Mouse (Mus musculus) layer of hippocampus, adult 18-20 months (tissue): ENCODE results near the gene Fastk. TPM values are rescaled to one million over a fixed set of nuclear protein-coding genes. Genes with fewer than 3 reads are reported as not detected.

Experiments
- DNase-seq, 2 experiments: peaks; one replicate each; pipeline ENCODE4 v3.0.0; 2022; ENCODE audit warnings: low spot score in 2 of 2
- total RNA-seq, 2 experiments: library from RNA; stranded (reverse); gene quantifications; 2 replicates each; pipeline ENCODE4 v1.2.3; 2021

Gene Fastk
- total RNA-seq, 2 experiments from 2014 or later, result 109 to 115 TPM

DNA sequence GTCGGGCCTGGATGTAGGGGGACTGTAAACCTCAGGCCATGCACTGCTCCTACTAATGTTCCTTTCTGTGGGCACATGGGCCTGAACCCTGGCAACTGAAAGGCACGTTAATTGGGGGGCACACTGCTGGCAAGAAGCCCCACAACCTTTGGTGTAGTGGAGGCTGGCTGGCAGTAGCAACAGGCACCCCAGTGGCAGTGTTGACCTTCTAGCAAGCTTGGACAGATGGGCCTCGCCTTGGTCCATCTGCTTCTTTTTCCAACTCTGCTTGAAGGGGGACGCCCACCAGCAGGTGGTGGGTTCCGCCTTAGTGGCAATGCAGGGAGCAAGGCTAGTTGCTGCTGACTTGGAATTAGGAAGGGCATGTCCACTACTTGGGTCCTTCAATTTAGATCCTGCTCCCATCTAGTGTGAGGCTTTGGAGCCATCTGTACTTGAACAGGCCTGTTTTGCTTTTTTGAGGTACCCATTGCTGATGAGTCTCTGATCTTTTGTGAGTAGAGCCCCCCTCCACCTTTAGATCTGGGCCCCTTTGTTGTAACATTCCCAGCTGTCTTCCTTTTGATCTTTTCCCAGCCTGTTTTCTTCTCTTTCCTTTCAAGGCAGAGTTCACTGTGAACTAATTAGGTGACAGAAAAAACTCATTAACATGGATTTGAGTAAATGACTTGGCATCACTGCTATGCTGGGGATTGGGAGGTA is 8.3 kb upstream of the Fastk start:
- DNase-seq, result no peak

DNA sequence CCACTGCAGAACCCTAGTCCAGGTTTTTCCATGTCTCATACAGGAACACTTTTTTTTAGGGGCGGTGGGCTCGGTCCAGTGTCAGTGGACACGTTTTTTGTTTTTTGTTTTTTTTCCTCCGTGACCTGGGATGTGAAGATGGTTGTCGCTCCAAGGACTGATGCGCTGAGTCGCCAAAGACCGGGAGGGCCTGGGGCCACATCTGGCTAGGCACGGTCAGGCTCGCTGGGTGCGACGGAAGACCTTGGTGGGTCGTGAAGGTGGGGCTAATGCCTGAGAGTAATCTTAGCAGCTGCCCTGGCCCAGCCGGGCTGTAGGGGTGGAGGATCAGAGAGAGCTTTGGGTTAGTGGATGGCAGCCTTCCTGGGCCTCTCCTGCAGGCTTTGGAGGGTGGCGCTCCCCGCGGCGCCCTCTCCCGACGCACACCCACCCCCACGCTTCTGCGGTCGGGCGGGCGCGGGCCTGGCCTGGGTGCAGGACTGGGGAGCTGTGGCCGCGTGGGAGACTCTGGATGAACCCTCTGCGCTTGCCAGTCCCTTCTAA is 7.7 kb upstream of the Fastk start:
- peak in 1 of 2 experiments; percentile 51 for DNase-seq

GRCm38 (mm10) chr5:24452030-24452690 is 7.1 kb upstream of the Fastk start, which contains the start of gene Agap3:
TSS of gene Agap3 (plus strand) at chr5:24452177.
- no peak for DNase-seq

DNA sequence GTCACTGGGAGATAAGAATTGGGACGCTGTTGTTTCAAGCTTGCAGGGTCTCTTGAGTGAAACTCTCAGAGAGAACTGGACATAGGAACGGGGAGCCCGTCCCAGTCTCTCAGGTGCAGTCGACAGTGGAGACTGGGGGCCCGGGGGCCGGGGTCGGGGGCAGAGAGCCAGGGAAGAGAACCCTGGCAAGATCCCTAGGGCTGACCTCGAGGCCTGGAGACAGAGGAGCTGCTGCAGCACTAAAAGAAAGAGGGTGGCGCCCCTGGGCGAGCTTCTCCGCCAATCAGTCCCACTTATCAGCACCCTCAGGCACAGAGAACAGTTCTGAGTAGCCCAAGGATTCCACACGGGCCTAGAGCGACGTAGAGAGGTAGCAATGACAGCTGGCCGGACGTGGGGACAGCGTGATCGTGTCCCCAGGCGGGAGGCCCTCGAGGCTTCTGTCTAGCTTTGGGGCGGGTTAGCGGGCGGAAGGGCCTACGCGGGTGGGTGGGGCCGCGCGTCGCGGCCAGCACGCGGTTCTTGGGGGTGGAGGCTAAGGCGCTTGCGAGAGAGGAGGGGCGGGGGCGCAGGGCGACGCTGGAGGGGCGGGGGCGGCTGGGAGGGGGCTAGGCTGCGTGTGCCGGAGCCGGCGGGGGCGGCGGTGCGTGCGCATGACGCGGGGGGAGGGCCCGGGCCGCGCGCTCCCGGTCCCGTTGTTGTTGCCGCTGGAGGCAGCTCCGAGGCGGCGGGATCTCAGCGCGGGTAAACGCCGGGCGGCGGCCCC is 6.4 kb upstream of the Fastk start:
- DNase-seq, result peak; percentile 79 to 93

GRCm38 (mm10) chr5:24447624-24448298 is 2.7 kb upstream of the Fastk start, which contains the start of gene Tmub1:
TSS of gene Tmub1 (minus strand) at chr5:24447854.
- DNase-seq, result peak; percentile 79 to 86

DNA sequence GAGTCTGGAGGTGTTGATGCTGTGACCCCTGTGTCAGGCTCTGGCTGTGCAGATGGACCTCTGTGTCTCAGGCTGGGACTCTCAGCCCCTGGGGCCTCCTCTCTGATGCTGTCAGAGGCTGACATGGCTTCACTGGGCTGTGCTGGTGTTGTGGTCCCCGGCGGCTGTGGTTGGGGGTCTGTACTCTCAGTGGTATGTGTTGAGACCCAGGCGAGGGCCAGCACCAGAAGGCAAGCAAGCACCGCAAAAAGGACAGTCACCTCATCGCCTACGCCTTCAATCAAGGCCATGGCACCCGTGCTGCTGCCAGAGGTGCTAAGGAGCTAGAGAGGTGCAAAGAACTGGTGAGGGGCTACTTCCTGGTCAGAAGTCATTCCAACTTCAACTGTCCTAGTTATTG is 1.5 kb upstream of the Fastk start:
- DNase-seq, result no peak

- DNase-seq, result no peak
These were observed 467 bp upstream of the Fastk start for GRCm38 (mm10) chr5:24445428-24446080.

- no peak for DNase-seq
These were observed 1.2 kb downstream of the Fastk start for GRCm38 (mm10) chr5:24443927-24444326.

GRCm38 (mm10) chr5:24443204-24443603 is 1.9 kb downstream of the Fastk start:
- no peak for DNase-seq

DNA sequence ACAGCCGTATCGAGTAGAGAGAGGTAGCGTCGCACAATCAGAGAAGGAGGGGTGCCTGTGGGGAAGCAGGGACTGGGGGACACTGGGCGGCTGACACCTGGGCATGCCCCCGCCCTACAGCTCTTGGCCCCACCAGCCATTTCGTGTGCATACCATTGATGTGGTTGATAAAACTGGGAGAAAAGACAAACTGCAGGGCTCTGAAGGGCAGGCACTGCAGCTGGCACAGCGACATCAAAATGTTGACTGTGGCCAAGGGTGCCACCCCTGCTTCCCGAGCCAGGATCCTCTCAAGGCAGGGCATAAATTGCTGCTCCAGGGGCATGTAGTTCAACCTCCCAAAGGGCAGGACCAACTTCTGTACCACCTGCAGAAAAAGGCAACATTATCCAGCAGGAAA is 3.1 kb downstream of the Fastk start:
- no peak for DNase-seq

DNA sequence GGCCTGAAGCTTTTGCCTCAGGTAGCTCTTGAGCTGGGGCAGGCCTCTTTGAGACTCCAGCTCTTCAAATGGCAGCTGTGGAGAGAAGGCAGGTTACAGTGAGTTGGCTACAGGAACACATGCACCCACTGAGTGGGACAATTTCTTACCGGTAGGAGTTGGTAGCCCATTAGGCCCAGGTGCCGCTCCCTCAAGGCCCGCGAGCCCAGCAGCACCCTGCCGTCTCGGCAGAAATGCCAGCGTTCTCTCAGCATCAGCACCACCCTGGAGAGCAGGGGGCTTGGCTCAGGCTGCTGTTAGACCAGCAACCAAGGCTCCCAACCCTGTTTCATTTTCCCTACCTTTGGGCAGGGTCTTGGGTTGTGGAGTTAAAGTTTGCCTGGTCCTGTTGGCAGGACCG is 3.9 kb downstream of the Fastk start:
- no peak for DNase-seq

GRCm38 (mm10) chr5:24433993-24434392 is 11.1 kb downstream of the Fastk start:
- DNase-seq, result no peak

DNA sequence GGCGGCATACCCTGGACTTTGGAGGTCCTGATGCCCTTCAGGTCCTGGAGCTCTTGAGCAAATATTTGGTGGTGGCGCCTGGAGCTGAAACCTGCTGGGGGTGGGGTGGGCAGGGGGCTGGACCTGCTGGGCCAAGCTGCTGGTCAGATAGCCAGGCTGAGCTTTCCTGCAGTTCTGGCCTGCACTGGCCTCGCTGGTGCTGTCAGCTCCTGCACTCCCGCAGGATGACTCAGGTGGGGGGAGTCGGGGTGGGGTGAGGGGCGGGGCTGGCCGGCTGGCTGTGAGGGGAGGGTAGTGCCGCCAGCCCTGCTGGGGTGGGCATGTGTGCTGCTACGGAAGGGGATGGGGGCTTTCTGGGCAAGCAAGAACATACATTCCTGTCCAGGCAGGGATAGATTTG is 16.5 kb downstream of the Fastk start:
- DNase-seq, result no peak

- DNase-seq, result no peak
These were observed 17.1 kb downstream of the Fastk start for GRCm38 (mm10) chr5:24427981-24428402.

DNA sequence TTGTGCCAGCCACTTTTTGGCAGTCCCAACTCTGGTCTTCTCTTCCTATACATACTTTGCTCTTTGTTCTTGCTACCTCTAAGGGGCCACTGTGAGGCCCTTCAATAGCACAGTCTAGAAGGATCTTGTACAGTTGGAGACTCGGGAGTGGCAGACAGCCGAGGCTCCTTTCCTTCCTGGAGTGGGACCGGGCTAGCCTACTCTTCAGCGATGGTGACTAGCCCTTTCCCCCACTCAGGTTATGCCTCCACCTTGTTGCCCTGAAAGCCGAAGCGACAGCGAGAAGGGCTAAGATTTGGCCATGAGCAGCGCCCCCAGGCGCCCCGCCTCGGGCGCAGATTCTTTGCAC is 17.8 kb downstream of the Fastk start:
- no peak for DNase-seq

DNA sequence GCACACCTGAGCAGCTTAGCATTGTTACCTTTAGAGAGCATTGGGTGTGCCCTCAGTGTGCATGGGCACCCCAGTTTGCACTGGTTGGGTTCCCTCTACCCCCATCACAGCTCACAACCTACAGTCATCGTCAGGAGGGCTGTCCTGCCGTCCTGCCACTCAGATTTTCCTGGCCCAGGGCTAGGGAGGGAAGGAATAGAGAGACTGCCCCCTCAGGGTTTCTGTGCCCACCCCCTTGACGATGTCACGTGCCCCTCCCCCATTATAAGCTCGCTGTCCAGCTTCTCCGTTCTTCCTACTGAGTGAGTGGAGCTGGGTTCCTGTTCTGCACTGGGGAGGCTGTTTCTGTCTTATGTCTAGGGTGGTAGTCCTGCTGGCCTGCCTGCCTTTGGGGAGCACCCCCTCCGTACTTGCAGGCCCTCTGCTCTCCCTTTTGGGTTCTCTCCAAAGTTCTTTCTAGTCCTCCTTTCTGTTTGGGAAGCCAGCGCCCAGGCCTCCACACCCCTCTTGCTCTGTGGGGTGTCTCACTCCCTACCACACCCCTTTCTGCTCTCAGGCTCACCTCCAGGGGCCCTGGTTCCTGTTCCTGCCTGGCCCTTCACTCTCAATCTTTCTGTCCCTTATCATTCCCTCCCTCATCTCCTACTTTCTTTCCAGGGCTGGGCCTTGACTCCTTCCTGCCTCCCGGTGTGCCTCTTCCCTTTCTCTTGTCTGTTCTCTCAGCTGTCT is 18.4 kb downstream of the Fastk start:
- no peak for DNase-seq

DNA sequence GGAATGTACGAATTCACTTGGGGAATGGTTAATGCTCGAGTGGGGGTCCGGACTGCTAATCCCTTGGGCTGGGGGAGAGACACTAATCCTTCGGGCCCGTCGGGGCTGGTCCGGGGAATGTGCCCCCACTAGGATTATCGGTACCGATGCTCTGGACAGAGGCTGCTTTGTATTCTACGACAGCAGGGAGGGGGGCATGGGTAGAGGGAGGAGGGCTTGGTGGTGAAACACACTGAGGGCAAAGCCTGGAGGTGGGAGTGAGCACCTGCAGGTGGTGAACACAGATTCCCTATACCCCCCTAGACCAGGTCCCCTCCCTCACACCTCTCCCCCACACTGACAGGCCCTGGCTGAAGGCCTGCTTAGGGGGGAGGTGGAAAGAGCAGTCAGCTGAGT is 19.1 kb downstream of the Fastk start:
- DNase-seq, result no peak

DNA sequence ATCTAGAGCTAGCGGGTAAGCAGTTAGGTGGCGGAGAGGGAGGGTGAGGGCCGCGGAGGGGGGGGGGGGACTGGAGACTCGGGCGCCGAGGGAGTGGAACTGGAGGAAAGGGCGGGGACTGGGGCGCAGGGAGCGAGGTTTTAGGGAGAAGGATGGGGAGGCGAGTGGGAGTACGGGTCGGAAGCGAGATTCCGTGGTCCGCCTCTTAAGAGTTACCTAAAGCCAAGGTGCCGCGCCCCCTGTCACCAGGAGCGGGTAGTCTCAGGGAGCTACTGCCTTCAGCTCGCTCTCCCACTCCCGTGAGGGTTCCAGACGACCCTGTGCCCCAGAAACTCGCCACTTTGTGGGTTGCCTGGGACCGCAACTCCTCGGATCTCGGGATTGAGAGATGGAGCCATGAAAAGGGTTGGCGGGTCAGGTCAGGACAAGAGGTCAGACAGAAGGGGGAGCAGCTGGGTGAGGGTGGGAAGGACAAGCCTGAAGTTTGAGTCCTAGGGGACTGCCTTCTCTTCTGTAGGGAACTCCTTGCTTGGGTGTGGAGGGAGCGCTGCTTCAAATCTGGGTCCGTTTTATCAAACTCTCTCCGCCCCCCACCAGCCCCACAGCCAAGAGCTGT is 19.6 kb downstream of the Fastk start:
- no peak for DNase-seq

DNA sequence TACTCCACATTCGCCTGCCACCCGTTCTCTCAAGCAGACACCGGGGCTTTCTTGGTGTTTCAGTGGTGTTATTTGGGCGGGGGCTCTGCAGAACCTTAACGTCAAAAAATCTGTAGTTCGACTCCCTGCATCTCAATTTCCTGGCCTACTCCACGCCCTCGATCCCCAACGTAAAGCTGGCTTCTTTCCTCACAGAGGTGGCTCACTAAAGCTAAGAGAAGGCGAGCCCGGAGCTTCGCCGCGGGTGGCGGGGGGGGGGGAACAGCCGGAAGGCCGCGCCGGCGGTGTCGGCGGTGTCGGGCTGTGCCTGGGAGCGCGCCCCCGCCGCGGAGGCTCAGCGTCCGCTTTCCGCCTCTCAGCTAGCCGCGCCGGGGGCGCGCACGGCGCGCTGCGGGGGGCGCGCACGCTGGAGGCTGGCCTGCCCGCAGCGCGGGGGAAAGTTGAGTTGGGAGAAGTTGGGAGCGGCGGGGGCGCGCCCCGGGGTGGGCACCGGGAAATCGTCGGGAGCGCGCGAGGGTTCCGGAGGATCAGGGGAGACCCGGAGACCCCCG is 20.2 kb downstream of the Fastk start:
- peak; percentile 48 to 73 for DNase-seq
